Mouse (Mus musculus) cortical plate, adult 2 months (tissue): ENCODE data around the gene 9130230L23Rik.

Experiments
- CTCF ChIP-seq: fragments of 200-500 bp; IDR thresholded peaks from 2 replicates; pipeline ENCODE4 v1.5.1; 2011; ENCODE audit warnings: mild to moderate bottlenecking, control low read depth, low read length; ENCODE audit not compliant: insufficient read depth; ENCODE audit errors: extremely low read depth
- POLR2A ChIP-seq: fragments of 200-500 bp; IDR thresholded peaks from 2 replicates; pipeline ENCODE4 v1.6.1; 2011; ENCODE audit warnings: mild to moderate bottlenecking, low read length, control low read depth; ENCODE audit not compliant: insufficient read depth; ENCODE audit errors: extremely low read depth

GRCm38 (mm10) chr5:66008245-66008967, 4.3 kb upstream of the 9130230L23Rik start:
- TF ChIP-seq POLR2A (no peak), CTCF (no peak)
